Mouse (Mus musculus) hindbrain, embryonic 14.5 days (tissue): Measurements from ENCODE around the gene Mif. TPM values are rescaled to one million over a fixed set of nuclear protein-coding genes. Genes with fewer than 3 reads are reported as not detected.

ENCODE experiments used
- ATAC-seq: fragments of 200-750 bp; cut with Nextera tagmentation; 2 replicates; pipeline ENCODE4 v1.8.0; 2017; ENCODE audit warnings: moderate number of reproducible peaks, mild to moderate bottlenecking, moderate TSS enrichment, moderate library complexity; ENCODE audit not compliant: low FRiP score
- DNase-seq: peaks from one replicate; pipeline ENCODE4 v3.0.0-alpha.2; 2015; ENCODE audit warnings: low spot score
- H3K27ac ChIP-seq: fragments of 300-500 bp; sonication (generic); 2 replicates; pipeline ENCODE4 v1.5.1; 2014; ENCODE audit warnings: mild to moderate bottlenecking, moderate library complexity
- H3K27me3 ChIP-seq: fragments of 300-500 bp; sonication (generic); 2 replicates; pipeline ENCODE4 v1.6.1; 2014; ENCODE audit warnings: mild to moderate bottlenecking, low read length, mixed read lengths; ENCODE audit not compliant: control insufficient read depth, insufficient read depth
- H3K36me3 ChIP-seq: fragments of 300-500 bp; sonication (generic); replicated peaks from 2 replicates; pipeline ENCODE4 v1.6.1; 2014; ENCODE audit not compliant: control insufficient read depth, insufficient read depth
- H3K4me1 ChIP-seq: fragments of 300-500 bp; sonication (generic); replicated peaks from 2 replicates; pipeline ENCODE4 v1.6.1; 2014; ENCODE audit warnings: antibody characterized with exemption, low read length, mixed read lengths; ENCODE audit not compliant: control insufficient read depth, insufficient read depth
- H3K4me2 ChIP-seq: fragments of 300-500 bp; sonication (generic); replicated peaks from 2 replicates; pipeline ENCODE4 v1.6.1; 2014; ENCODE audit warnings: mild to moderate bottlenecking, moderate library complexity
- H3K4me3 ChIP-seq: fragments of 300-500 bp; sonication (generic); replicated peaks from 2 replicates; pipeline ENCODE4 v1.5.1; 2014; ENCODE audit warnings: mild to moderate bottlenecking, low read length
- H3K9ac ChIP-seq: fragments of 300-500 bp; sonication (generic); 2 replicates; pipeline ENCODE4 v1.6.1; 2014
- H3K9me3 ChIP-seq: fragments of 300-500 bp; sonication (generic); 2 replicates; pipeline ENCODE4 v1.6.1; 2016; ENCODE audit warnings: low read length; ENCODE audit not compliant: control insufficient read depth
- WGBS: fragments of 180-500 bp; shearing (Covaris S2); extraction: QIAGEN DNeasy Blood & Tissue Kit; methylation state at CpG from one replicate; pipeline ENCODE4 v1.1.7; 2014; 5-methylcytosine and 5-hydroxymethylcytosine counted together
- polyA plus RNA-seq: library from polyadenylated mRNA; unstranded; fragments of >200 nt; fragmentation: Nextera tagmentation; extraction: Ambion mirVana; gene quantifications from 2 replicates; pipeline ENCODE4 v1.2.1, GENCODE M21; 2014

Gene Mif
- polyA plus RNA-seq, 1 experiment from 2014 or later, result 1,896 TPM

GRCm38 (mm10) chr10:75880351-75880750 is 20.3 kb upstream of the Mif start:
- H3K9ac ChIP-seq, result no peak overlapping the region
- H3K27me3 ChIP-seq, result no peaks in the 10 kb centered on the region
- H3K4me3 ChIP-seq, result no peak overlapping the region
- WGBS, result 94% methylated on average over 10 of the region's 10 CpGs
- H3K36me3 ChIP-seq, result no peaks in the 10 kb centered on the region
- no peak overlapping the region for H3K4me2 ChIP-seq
- ATAC-seq, result no peak
- 0 out of 2 replicates have a peak overlapping the region, but pooled peaks have one; percentile 54 for H3K27ac ChIP-seq
- peaks cover 8% of the 10 kb centered on the region; the same call in 1 of the 2 replicates for H3K4me1 ChIP-seq
- H3K9me3 ChIP-seq, result no peaks in the 10 kb centered on the region
- no peak for DNase-seq

GRCm38 (mm10) chr10:75878836-75879235 is 18.8 kb upstream of the Mif start:
- no peak overlapping the region for H3K27ac ChIP-seq
- H3K36me3 ChIP-seq, result no peaks in the 10 kb centered on the region
- H3K4me1 ChIP-seq, result peaks cover 11% of the 10 kb centered on the region; the same call in 1 of the 2 replicates
- no peak for ATAC-seq
- no peak overlapping the region for H3K9ac ChIP-seq
- DNase-seq, result no peak
- 91% methylated on average over 3 of the region's 3 CpGs for WGBS
- H3K4me3 ChIP-seq, result no peak overlapping the region
- no peak overlapping the region for H3K4me2 ChIP-seq
- no peaks in the 10 kb centered on the region for H3K9me3 ChIP-seq
- no peaks in the 10 kb centered on the region for H3K27me3 ChIP-seq

- ATAC-seq, result no peak
Observed at GRCm38 (mm10) chr10:75873543-75874170, 13.6 kb upstream of the Mif start.

GRCm38 (mm10) chr10:75872915-75873542 is 13.0 kb upstream of the Mif start:
- under 1% methylated on average over 11 of the region's 11 CpGs for WGBS
- Histone ChIP-seq H3K9me3 (no peaks in the 10 kb centered on the region), H3K27ac (peak overlapping the region; percentile 92), H3K9ac (peak overlapping the region; percentile 57), H3K4me3 (peak overlapping the region; percentile 28), H3K4me1 (peaks cover 15% of the 10 kb centered on the region), H3K27me3 (no peaks in the 10 kb centered on the region), H3K36me3 (no peaks in the 10 kb centered on the region), H3K4me2 (peak overlapping the region; percentile 61)
- DNase-seq (peak; percentile 88), ATAC-seq (peak; percentile 98)

More at GRCm38 (mm10) chr10:75873543-75874170, 13.6 kb upstream of the Mif start:
- Histone ChIP-seq H3K4me3 (peak overlapping the region; percentile 28), H3K36me3 (no peaks in the 10 kb centered on the region), H3K4me1 (peaks cover 15% of the 10 kb centered on the region), H3K4me2 (peak overlapping the region; percentile 61), H3K27ac (peak overlapping the region; percentile 92), H3K27me3 (no peaks in the 10 kb centered on the region), H3K9ac (peak overlapping the region; percentile 57), H3K9me3 (no peaks in the 10 kb centered on the region)
- 10% methylated on average over 10 of the region's 10 CpGs for WGBS
- peak; percentile 43 for DNase-seq

GRCm38 (mm10) chr10:75872025-75872914 is 12.2 kb upstream of the Mif start:
- ATAC-seq, result no peak
- Histone ChIP-seq H3K27ac (peak overlapping the region; percentile 92), H3K27me3 (no peaks in the 10 kb centered on the region), H3K9me3 (no peaks in the 10 kb centered on the region), H3K4me1 (peaks cover 15% of the 10 kb centered on the region), H3K4me3 (peak overlapping the region; percentile 28), H3K4me2 (peak overlapping the region; percentile 61), H3K36me3 (no peaks in the 10 kb centered on the region), H3K9ac (peak overlapping the region; percentile 57)
- DNase-seq, result no peak
- 35% methylated on average over 10 of the region's 10 CpGs for WGBS

GRCm38 (mm10) chr10:75861587-75861986 is 1.5 kb upstream of the Mif start:
- no peak for ATAC-seq
- DNase-seq, result no peak
- Histone ChIP-seq H3K4me2 (no peak overlapping the region), H3K4me1 (peaks cover 21% of the 10 kb centered on the region), H3K9me3 (no peaks in the 10 kb centered on the region), H3K9ac (no peak overlapping the region), H3K36me3 (peaks cover 16% of the 10 kb centered on the region), H3K27me3 (no peaks in the 10 kb centered on the region), H3K4me3 (no peak overlapping the region), H3K27ac (no peak overlapping the region)
- 61% methylated on average over 5 of the region's 5 CpGs for WGBS

- no peaks in the 10 kb centered on the region for H3K9me3 ChIP-seq
- H3K36me3 ChIP-seq, result peaks cover 16% of the 10 kb centered on the region
- peaks cover 21% of the 10 kb centered on the region for H3K4me1 ChIP-seq
- peak overlapping the region; percentile 70; the same call in 1 of the 2 replicates for H3K4me3 ChIP-seq
- DNase-seq, result peak; percentile 33
- WGBS, result 26% methylated on average over 7 of the region's 7 CpGs
- peak overlapping the region; percentile 97 for H3K27ac ChIP-seq
- peak overlapping the region; percentile 90; the same call in 1 of the 2 replicates for H3K9ac ChIP-seq
- no peak for ATAC-seq
- H3K4me2 ChIP-seq, result peak overlapping the region; percentile 68
- no peaks in the 10 kb centered on the region for H3K27me3 ChIP-seq
Observed at GRCm38 (mm10) chr10:75860746-75861145, 706 bp upstream of the Mif start.

GRCm38 (mm10) chr10:75859107-75859746 is 813 bp downstream of the Mif start:
- no peaks in the 10 kb centered on the region for H3K27me3 ChIP-seq
- H3K36me3 ChIP-seq, result peaks cover 16% of the 10 kb centered on the region
- peak overlapping the region; percentile 70 for H3K4me3 ChIP-seq
- WGBS, result 3% methylated on average over 26 of the region's 27 CpGs
- H3K9ac ChIP-seq, result peak overlapping the region; percentile 90
- ATAC-seq (peak; percentile 82), DNase-seq (peak; percentile 58)
- no peaks in the 10 kb centered on the region for H3K9me3 ChIP-seq
- H3K4me1 ChIP-seq, result peaks cover 21% of the 10 kb centered on the region
- peak overlapping the region; percentile 68 for H3K4me2 ChIP-seq
- H3K27ac ChIP-seq, result peak overlapping the region; percentile 97
